Mouse (Mus musculus): ENCODE results near the gene Grcc10.

GRCm38 (mm10) chr6:124723541-124723940 is 17.6 kb downstream of the Grcc10 start:
- no peak for TF ChIP-seq E2F4 (IDR thresholded peaks at IDR 0.05; ENCODE audit: insufficient read depth)
- no peak for TF ChIP-seq POLR2A (IDR thresholded peaks at IDR 0.05; ENCODE audit: insufficient read length, low read depth)
- no peak for TF ChIP-seq USF1 (IDR thresholded peaks at IDR 0.05; ENCODE audit: low read depth)
- TF ChIP-seq CEBPB (IDR thresholded peaks at IDR 0.05; ENCODE audit: insufficient read depth, poor library complexity, severe bottlenecking): no peak
- no peak for TF ChIP-seq MAX (IDR thresholded peaks at IDR 0.05; ENCODE audit: low read depth)
- no peak for TF ChIP-seq TCF12 (IDR thresholded peaks at IDR 0.05; ENCODE audit: insufficient read depth, poor library complexity, severe bottlenecking)
- TF ChIP-seq SRF (IDR thresholded peaks at IDR 0.05; ENCODE audit: control insufficient read depth, insufficient read length, low read depth): no peak
- no peak for TF ChIP-seq MYOG (IDR thresholded peaks at IDR 0.05; ENCODE audit: control insufficient read depth in 1 of 3, insufficient read depth in 1 of 3, insufficient read length in 2 of 3, low read depth in 2 of 3)
- TF ChIP-seq POLR2AphosphoS2 (IDR thresholded peaks at IDR 0.05; ENCODE audit: insufficient read length, low read depth): no peak
- TF ChIP-seq TCF3 (IDR thresholded peaks at IDR 0.05; ENCODE audit: insufficient read length, low read depth): no peak
- TF ChIP-seq MYOD1 (IDR thresholded peaks at IDR 0.05; ENCODE audit: control insufficient read depth in 1 of 3, insufficient read length in 2 of 3, low read depth in 2 of 3): no peak
